Mouse (Mus musculus) embryonic facial prominence, embryonic 13.5 days (tissue): ENCODE results near the gene Cutal. TPM values are rescaled to one million over a fixed set of nuclear protein-coding genes. Genes with fewer than 3 reads are reported as not detected.

Experiments
- ATAC-seq: fragments of 200-750 bp; cut with Nextera tagmentation; 2 replicates; pipeline ENCODE4 v1.8.0; 2017; ENCODE audit warnings: low read depth; ENCODE audit not compliant: insufficient number of reproducible peaks, insufficient read depth, low FRiP score, low TSS enrichment
- H3K27ac ChIP-seq: fragments of 300-500 bp; sonication (generic); 2 replicates; pipeline ENCODE4 v1.5.1; 2015; ENCODE audit warnings: moderate library complexity, mild to moderate bottlenecking, inconsistent platforms
- H3K27me3 ChIP-seq: fragments of 300-500 bp; sonication (generic); 2 replicates; pipeline ENCODE4 v1.6.1; 2015; ENCODE audit warnings: mild to moderate bottlenecking, inconsistent platforms
- H3K36me3 ChIP-seq: fragments of 300-500 bp; sonication (generic); 2 replicates; pipeline ENCODE4 v1.6.1; 2015; ENCODE audit warnings: mild to moderate bottlenecking, inconsistent platforms
- H3K4me1 ChIP-seq: fragments of 300-500 bp; sonication (generic); 2 replicates; pipeline ENCODE4 v1.6.1; 2015; ENCODE audit warnings: inconsistent platforms
- H3K4me2 ChIP-seq: fragments of 300-500 bp; sonication (generic); 2 replicates; pipeline ENCODE4 v1.6.1; 2015; ENCODE audit warnings: moderate library complexity, mild to moderate bottlenecking, inconsistent platforms
- H3K4me3 ChIP-seq: fragments of 300-500 bp; sonication (generic); 2 replicates; pipeline ENCODE4 v1.5.1; 2015; ENCODE audit warnings: mild to moderate bottlenecking, inconsistent platforms
- H3K9ac ChIP-seq: fragments of 300-500 bp; sonication (generic); 2 replicates; pipeline ENCODE4 v1.6.1; 2015; ENCODE audit warnings: mild to moderate bottlenecking, inconsistent platforms
- H3K9me3 ChIP-seq: fragments of 300-500 bp; sonication (generic); 2 replicates; pipeline ENCODE4 v1.6.1; 2016; ENCODE audit warnings: inconsistent platforms
- WGBS: fragments of 180-500 bp; shearing (Covaris S2); methylation state at CpG from one replicate; pipeline ENCODE4 v1.1.7; 2015; ENCODE audit warnings: mixed read lengths; 5-methylcytosine and 5-hydroxymethylcytosine counted together
- polyA plus RNA-seq: library from polyadenylated mRNA; unstranded; fragments of >200 nt; fragmentation: Nextera tagmentation; extraction: Ambion mirVana; gene quantifications from 2 replicates; pipeline ENCODE4 v1.2.1, GENCODE M21; 2015

Gene Cutal
- polyA plus RNA-seq, 1 experiment from 2014 or later: 0.15 TPM

- Histone ChIP-seq H3K4me2 (no peak overlapping the region), H3K36me3 (no peaks in the 10 kb centered on the region), H3K4me1 (no peaks in the 10 kb centered on the region), H3K27ac (no peak overlapping the region), H3K27me3 (no peaks in the 10 kb centered on the region), H3K9ac (0 out of 2 replicates have a peak overlapping the region, but pooled peaks have one; percentile 21), H3K4me3 (no peak overlapping the region), H3K9me3 (no peaks in the 10 kb centered on the region)
- WGBS: 68% methylated on average over 5 of the region's 5 CpGs
- no peak for ATAC-seq
These were observed 19.8 kb downstream of the Cutal start for GRCm38 (mm10) chr2:34893950-34894349.

GRCm38 (mm10) chr2:34895503-34896113 is 21.4 kb downstream of the Cutal start:
- WGBS: 78% methylated on average over 19 of the region's 19 CpGs
- no peaks in the 10 kb centered on the region for H3K27me3 ChIP-seq
- H3K4me2 ChIP-seq: no peak overlapping the region
- H3K36me3 ChIP-seq: no peaks in the 10 kb centered on the region
- no peaks in the 10 kb centered on the region for H3K4me1 ChIP-seq
- H3K9me3 ChIP-seq: no peaks in the 10 kb centered on the region
- H3K9ac ChIP-seq: no peak overlapping the region
- H3K4me3 ChIP-seq: no peak overlapping the region
- no peak for ATAC-seq
- H3K27ac ChIP-seq: no peak overlapping the region

- 76% methylated on average over 17 of the region's 17 CpGs for WGBS
- H3K9ac ChIP-seq: no peak overlapping the region
These were observed 22.7 kb downstream of the Cutal start for GRCm38 (mm10) chr2:34896821-34897460.

GRCm38 (mm10) chr2:34897820-34898219 is 23.6 kb downstream of the Cutal start:
- WGBS: 20% methylated on average over 10 of the region's 10 CpGs
- H3K9me3 ChIP-seq: no peaks in the 10 kb centered on the region
- no peaks in the 10 kb centered on the region for H3K36me3 ChIP-seq
- no peak overlapping the region for H3K4me3 ChIP-seq
- H3K27me3 ChIP-seq: no peaks in the 10 kb centered on the region
- H3K27ac ChIP-seq: no peak overlapping the region
- 0 out of 2 replicates have a peak overlapping the region, but pooled peaks have one; percentile 12 for H3K9ac ChIP-seq
- no peaks in the 10 kb centered on the region for H3K4me1 ChIP-seq
- no peak for ATAC-seq
- H3K4me2 ChIP-seq: no peak overlapping the region

More at GRCm38 (mm10) chr2:34896821-34897460, 22.7 kb downstream of the Cutal start:
- ATAC-seq: no peak
- H3K9me3 ChIP-seq: no peaks in the 10 kb centered on the region
- no peaks in the 10 kb centered on the region for H3K36me3 ChIP-seq
- H3K27me3 ChIP-seq: no peaks in the 10 kb centered on the region
- H3K27ac ChIP-seq: no peak overlapping the region
- no peaks in the 10 kb centered on the region for H3K4me1 ChIP-seq
- no peak overlapping the region for H3K4me2 ChIP-seq
- no peak overlapping the region for H3K4me3 ChIP-seq

GRCm38 (mm10) chr2:34899682-34900081 is 25.5 kb downstream of the Cutal start:
- Histone ChIP-seq H3K27me3 (no peaks in the 10 kb centered on the region), H3K4me2 (no peak overlapping the region), H3K9ac (no peak overlapping the region), H3K9me3 (no peaks in the 10 kb centered on the region), H3K27ac (no peak overlapping the region), H3K36me3 (no peaks in the 10 kb centered on the region), H3K4me1 (peaks cover 9% of the 10 kb centered on the region), H3K4me3 (no peak overlapping the region)
- ATAC-seq: no peak
- 77% methylated on average over 11 of the region's 11 CpGs for WGBS

GRCm38 (mm10) chr2:34900412-34900811 is 26.2 kb downstream of the Cutal start:
- Histone ChIP-seq H3K27me3 (no peaks in the 10 kb centered on the region), H3K27ac (no peak overlapping the region), H3K4me1 (peaks cover 13% of the 10 kb centered on the region), H3K36me3 (no peaks in the 10 kb centered on the region), H3K9ac (no peak overlapping the region), H3K4me2 (no peak overlapping the region), H3K9me3 (no peaks in the 10 kb centered on the region), H3K4me3 (no peak overlapping the region)
- ATAC-seq: no peak
- WGBS: 86% methylated on average over 1 of the region's 1 CpGs

- ATAC-seq: no peak
- no peak overlapping the region for H3K4me2 ChIP-seq
- H3K4me3 ChIP-seq: no peak overlapping the region
- no peaks in the 10 kb centered on the region for H3K9me3 ChIP-seq
- H3K36me3 ChIP-seq: no peaks in the 10 kb centered on the region
- no peak overlapping the region for H3K9ac ChIP-seq
- 71% methylated on average over 4 of the region's 4 CpGs for WGBS
- H3K4me1 ChIP-seq: peaks cover 14% of the 10 kb centered on the region
- H3K27ac ChIP-seq: no peak overlapping the region
- no peaks in the 10 kb centered on the region; the same call in 1 of the 2 replicates for H3K27me3 ChIP-seq
These were observed 27.5 kb downstream of the Cutal start for GRCm38 (mm10) chr2:34901726-34902125.

- Histone ChIP-seq H3K9me3 (no peaks in the 10 kb centered on the region), H3K9ac (no peak overlapping the region)
These were observed 28.5 kb downstream of the Cutal start for GRCm38 (mm10) chr2:34902731-34903130.

GRCm38 (mm10) chr2:34903191-34903590 is 29.0 kb downstream of the Cutal start:
- Histone ChIP-seq H3K4me1 (peaks cover 14% of the 10 kb centered on the region), H3K27ac (no peak overlapping the region), H3K9me3 (no peaks in the 10 kb centered on the region), H3K4me2 (no peak overlapping the region), H3K4me3 (no peak overlapping the region), H3K36me3 (no peaks in the 10 kb centered on the region), H3K9ac (no peak overlapping the region), H3K27me3 (peaks cover 3% of the 10 kb centered on the region; the same call in 1 of the 2 replicates)
- WGBS: 86% methylated on average over 7 of the region's 7 CpGs
- no peak for ATAC-seq

More at GRCm38 (mm10) chr2:34902731-34903130, 28.5 kb downstream of the Cutal start:
- no peaks in the 10 kb centered on the region; the same call in 1 of the 2 replicates for H3K27me3 ChIP-seq
- no peak overlapping the region for H3K27ac ChIP-seq
- no peak for ATAC-seq
- peaks cover 14% of the 10 kb centered on the region for H3K4me1 ChIP-seq
- no peaks in the 10 kb centered on the region for H3K36me3 ChIP-seq
- WGBS: 80% methylated on average over 6 of the region's 6 CpGs
- no peak overlapping the region for H3K4me2 ChIP-seq
- no peak overlapping the region for H3K4me3 ChIP-seq

GRCm38 (mm10) chr2:34903652-34904405 is 29.6 kb downstream of the Cutal start:
- Histone ChIP-seq H3K9me3 (no peaks in the 10 kb centered on the region), H3K9ac (no peak overlapping the region), H3K27me3 (peaks cover 3% of the 10 kb centered on the region; the same call in 1 of the 2 replicates), H3K36me3 (no peaks in the 10 kb centered on the region), H3K4me3 (no peak overlapping the region), H3K4me1 (peaks cover 14% of the 10 kb centered on the region), H3K4me2 (0 out of 2 replicates have a peak overlapping the region, but pooled peaks have one; percentile 60), H3K27ac (no peak overlapping the region)
- 77% methylated on average over 4 of the region's 4 CpGs for WGBS
- ATAC-seq: no peak

- H3K4me1 ChIP-seq: peaks cover 14% of the 10 kb centered on the region
- ATAC-seq: peak; percentile 94
- H3K4me3 ChIP-seq: peak overlapping the region; percentile 36
- H3K27me3 ChIP-seq: peaks cover 7% of the 10 kb centered on the region
- no peaks in the 10 kb centered on the region for H3K36me3 ChIP-seq
- peak overlapping the region; percentile 60 for H3K4me2 ChIP-seq
- 0 out of 2 replicates have a peak overlapping the region, but pooled peaks have one; percentile 46 for H3K9ac ChIP-seq
- no peaks in the 10 kb centered on the region for H3K9me3 ChIP-seq
- WGBS: under 1% methylated on average over 34 of the region's 34 CpGs
- H3K27ac ChIP-seq: no peak overlapping the region
These were observed 30.8 kb downstream of the Cutal start for GRCm38 (mm10) chr2:34904849-34905542.
